Mouse (Mus musculus) hindbrain, embryonic 16.5 days (tissue): Measurements from ENCODE around the gene Muc13. TPM values are rescaled to one million over a fixed set of nuclear protein-coding genes. Genes with fewer than 3 reads are reported as not detected.

Source experiments
- polyA plus RNA-seq: library from polyadenylated mRNA; unstranded; fragments of >200 nt; fragmentation: Nextera tagmentation; extraction: Ambion mirVana; gene quantifications from 2 replicates; pipeline ENCODE4 v1.2.1, GENCODE M21; 2015

Gene Muc13
- polyA plus RNA-seq, 1 experiment from 2014 or later: not detected

Other genes starting within 250 kb of the Muc13 start
- 7.2 and 10.0 TPM in 2 replicates for gene Heg1, start 109.7 kb upstream of the Muc13 start, polyA plus RNA-seq
- gene Itgb5, start 35.6 kb downstream of the Muc13 start, polyA plus RNA-seq: 4.9 and 7.8 TPM in 2 replicates
- 26.0 and 27.6 TPM in 2 replicates for gene Umps, start 173.0 kb downstream of the Muc13 start, polyA plus RNA-seq